Mouse (Mus musculus) ES-Bruce4 (cell line): Measurements from ENCODE around the gene Ifna15.

Experiments
- CTCF ChIP-seq: IDR thresholded peaks from one replicate; pipeline ENCODE4 v1.8.1; 2011; ENCODE audit warnings: low read depth, low read length
- POLR2A ChIP-seq: IDR thresholded peaks from one replicate; pipeline ENCODE4 v1.8.1; 2011; ENCODE audit warnings: low read length; ENCODE audit not compliant: insufficient read depth

GRCm38 (mm10) chr4:88530271-88530670, 27.8 kb downstream of the Ifna15 start:
- no peak for TF ChIP-seq POLR2A
- TF ChIP-seq CTCF, result no peak
